Mouse (Mus musculus): ENCODE measurements around the gene Timm50. TPM values are rescaled to one million over a fixed set of nuclear protein-coding genes. Genes with fewer than 3 reads are reported as not detected.

Gene Timm50
- total RNA-seq, 2 experiments from 2014 or later = 44.7 to 49.0 TPM

GRCm38 (mm10) chr7:28335471-28335870 is 23.6 kb upstream of the Timm50 start:
- intact Hi-C loops (cut with DNase I) = no loop called here
- DNase-seq (ENCODE audit: extremely low spot score in 1 of 2, low spot score in 2 of 2) = no peak

- intact Hi-C loops (cut with DNase I) = no loop called here
- DNase-seq (ENCODE audit: extremely low spot score in 1 of 2, low spot score in 2 of 2) = no peak
These were observed 22.7 kb upstream of the Timm50 start for GRCm38 (mm10) chr7:28334534-28334933.

- intact Hi-C loops (cut with DNase I) = no loop called here
- peak in 1 of 2 experiments; percentile 6 for DNase-seq (ENCODE audit: extremely low spot score in 1 of 2, low spot score in 2 of 2)
These were observed 16.4 kb upstream of the Timm50 start for GRCm38 (mm10) chr7:28328260-28328659.

- peak in 1 of 2 experiments; percentile 5 for DNase-seq (ENCODE audit: extremely low spot score in 1 of 2, low spot score in 2 of 2)
- intact Hi-C loops (cut with DNase I) = no loop called here
These were observed 14.6 kb upstream of the Timm50 start for GRCm38 (mm10) chr7:28326457-28326856.

GRCm38 (mm10) chr7:28325293-28325692 is 13.4 kb upstream of the Timm50 start:
- intact Hi-C loops (cut with DNase I) = no loop called here

GRCm38 (mm10) chr7:28321974-28322720 is 10.3 kb upstream of the Timm50 start:
- DNase-seq (ENCODE audit: extremely low spot score in 1 of 2, low spot score in 2 of 2) = peak in 1 of 2 experiments; percentile 18
- intact Hi-C loops (cut with DNase I) = no loop called here

More at GRCm38 (mm10) chr7:28325293-28325692, 13.4 kb upstream of the Timm50 start:
- DNase-seq (ENCODE audit: extremely low spot score in 1 of 2, low spot score in 2 of 2) = no peak

GRCm38 (mm10) chr7:28318714-28319113 is 6.8 kb upstream of the Timm50 start:
- DNase-seq (ENCODE audit: extremely low spot score in 1 of 2, low spot score in 2 of 2) = peak in 1 of 2 experiments; percentile 22
- intact Hi-C loops (cut with DNase I) = no loop called here

- DNase-seq (ENCODE audit: extremely low spot score in 1 of 2, low spot score in 2 of 2) = no peak
- intact Hi-C loops (cut with DNase I) = no loop called here
These were observed 6.2 kb upstream of the Timm50 start for GRCm38 (mm10) chr7:28318036-28318435.

GRCm38 (mm10) chr7:28311151-28311925 is 534 bp downstream of the Timm50 start:
- intact Hi-C loops (cut with DNase I) = no loop called here

GRCm38 (mm10) chr7:28309737-28310136 is 2.1 kb downstream of the Timm50 start:
- DNase-seq (ENCODE audit: extremely low spot score in 1 of 2, low spot score in 2 of 2) = no peak
- intact Hi-C loops (cut with DNase I) = no loop called here

More at GRCm38 (mm10) chr7:28311151-28311925, 534 bp downstream of the Timm50 start:
- DNase-seq (ENCODE audit: extremely low spot score in 1 of 2, low spot score in 2 of 2) = no peak

GRCm38 (mm10) chr7:28306216-28306615 is 5.7 kb downstream of the Timm50 start:
- intact Hi-C loops (cut with DNase I) = no loop called here
- no peak for DNase-seq (ENCODE audit: extremely low spot score in 1 of 2, low spot score in 2 of 2)

- no peak for DNase-seq (ENCODE audit: extremely low spot score in 1 of 2, low spot score in 2 of 2)
These were observed 6.2 kb downstream of the Timm50 start for GRCm38 (mm10) chr7:28305641-28306040.

GRCm38 (mm10) chr7:28301616-28302433 is 10.0 kb downstream of the Timm50 start, which contains the start of gene Dll3:
Gene Dll3, minus strand, starts transcription at chr7:28302238.
- intact Hi-C loops (cut with DNase I) = no loop called here
- DNase-seq (ENCODE audit: extremely low spot score in 1 of 2, low spot score in 2 of 2) = peak in 1 of 2 experiments; percentile 74

More at GRCm38 (mm10) chr7:28305641-28306040, 6.2 kb downstream of the Timm50 start:
- intact Hi-C loops (cut with DNase I) = no loop called here

GRCm38 (mm10) chr7:28298837-28299625 is 12.8 kb downstream of the Timm50 start:
- DNase-seq (ENCODE audit: extremely low spot score in 1 of 2, low spot score in 2 of 2) = no peak
- intact Hi-C loops (cut with DNase I) = loop anchor here (5.0 kb wide), 1 partner anchor 152 kb away; no protein-coding TSS in a partner anchor

- DNase-seq (ENCODE audit: extremely low spot score in 1 of 2, low spot score in 2 of 2) = peak; percentile 49 to 88
- intact Hi-C loops (cut with DNase I) = no loop called here
These were observed 17.4 kb downstream of the Timm50 start for GRCm38 (mm10) chr7:28294481-28294880.

GRCm38 (mm10) chr7:28290638-28291590 is 21.0 kb downstream of the Timm50 start, which contains the start of gene Selenov:
Gene Selenov, minus strand, starts transcription at chr7:28291186.
- intact Hi-C loops (cut with DNase I) = no loop called here
- peak in 1 of 2 experiments; percentile 63 for DNase-seq (ENCODE audit: extremely low spot score in 1 of 2, low spot score in 2 of 2)

GRCm38 (mm10) chr7:28290165-28290564 is 21.7 kb downstream of the Timm50 start:
- DNase-seq (ENCODE audit: extremely low spot score in 1 of 2, low spot score in 2 of 2) = peak in 1 of 2 experiments; percentile 57
- intact Hi-C loops (cut with DNase I) = no loop called here

All from left cerebral cortex, postnatal 10 days (tissue).